Mouse (Mus musculus) c-Kit-positive CD71-negative TER-119-negative erythroid progenitor cells, embryonic 14.5 days (primary cell): ENCODE measurements around the gene Slc36a1.

ENCODE experiments used
- DNase-seq: peaks from one replicate; pipeline ENCODE4 v3.0.0-alpha.2; 2013; ENCODE audit warnings: low read depth

Slc36a1 gene

GRCm38 (mm10) chr11:55209032-55209431, 4.9 kb downstream of the Slc36a1 start:
- DNase-seq = no peak

DNA sequence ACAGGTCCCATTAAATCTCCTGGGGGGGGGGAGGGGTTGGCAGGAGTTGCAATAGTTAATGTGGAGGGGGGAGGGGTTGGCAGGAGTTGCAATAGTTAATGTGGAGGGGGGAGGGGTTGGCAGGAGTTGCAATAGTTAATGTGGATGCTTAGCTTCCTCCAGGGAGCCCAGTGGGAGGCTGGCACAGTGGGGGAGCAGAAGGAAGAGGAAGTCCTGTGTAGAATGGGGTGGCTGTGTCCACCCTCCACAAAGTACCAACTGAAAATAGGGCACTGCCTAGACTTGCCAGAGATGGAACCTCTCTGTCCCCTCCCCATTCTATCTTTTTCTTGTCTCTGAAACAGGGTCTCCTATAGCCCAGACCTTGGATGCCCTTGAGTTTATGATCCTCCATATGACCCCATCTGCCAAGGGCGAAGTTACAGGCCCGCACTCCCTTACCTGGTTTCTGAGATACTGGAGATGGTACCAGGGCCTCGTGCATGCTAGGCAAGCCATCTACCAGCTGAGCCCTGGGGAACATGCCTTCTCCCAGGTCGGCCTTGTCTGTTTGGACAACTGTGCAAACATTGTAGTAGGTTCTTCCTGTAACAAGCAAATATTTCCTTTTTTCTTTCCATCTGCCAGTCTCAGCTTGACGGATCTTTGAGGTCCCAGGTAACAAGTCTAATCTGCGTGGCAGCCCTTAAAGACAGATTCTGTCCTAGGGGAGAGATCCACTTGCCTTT, 5.6 kb downstream of the Slc36a1 start:
- DNase-seq = no peak

DNA sequence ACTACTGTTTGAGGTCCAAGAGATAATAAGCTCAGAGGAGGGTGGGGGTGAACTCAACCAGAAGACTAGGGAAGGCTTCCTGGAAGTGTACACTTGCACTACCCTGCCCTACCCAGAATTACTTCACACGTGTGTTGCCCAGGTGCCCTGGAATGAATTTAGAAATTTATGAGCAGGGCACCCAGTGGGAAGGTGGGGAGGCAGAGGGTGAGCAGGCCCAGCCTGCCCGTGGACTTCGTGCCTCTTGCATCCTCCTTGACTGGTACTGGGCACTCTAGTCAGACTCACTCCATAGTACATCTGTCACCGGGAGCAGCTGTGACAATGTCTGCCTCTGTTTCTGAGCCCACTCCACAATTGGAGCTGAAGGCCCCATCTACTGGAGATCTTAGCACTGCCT, 9.4 kb downstream of the Slc36a1 start:
- no peak for DNase-seq

DNA sequence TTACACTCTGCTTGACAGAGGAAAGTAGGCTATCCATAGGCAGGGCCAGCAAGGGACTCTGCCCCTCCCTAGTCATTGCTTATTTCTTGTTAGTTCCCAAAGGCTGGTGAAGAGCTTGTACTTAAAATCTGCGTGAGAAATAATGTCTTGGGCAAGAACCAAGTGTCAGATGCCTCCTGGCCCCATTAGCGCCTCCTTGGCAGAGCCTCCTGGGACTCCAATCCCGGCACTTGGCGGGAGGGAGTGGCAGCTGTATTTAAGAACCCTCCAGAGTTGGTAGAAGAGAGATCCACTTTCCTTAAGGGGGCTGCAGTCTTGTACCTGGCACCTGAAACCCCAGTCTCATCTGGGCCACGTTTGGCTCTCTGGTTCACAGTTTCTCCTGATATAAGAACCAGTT, 10.0 kb downstream of the Slc36a1 start:
- no peak for DNase-seq

GRCm38 (mm10) chr11:55214978-55215377, 10.8 kb downstream of the Slc36a1 start:
- DNase-seq = no peak

DNA sequence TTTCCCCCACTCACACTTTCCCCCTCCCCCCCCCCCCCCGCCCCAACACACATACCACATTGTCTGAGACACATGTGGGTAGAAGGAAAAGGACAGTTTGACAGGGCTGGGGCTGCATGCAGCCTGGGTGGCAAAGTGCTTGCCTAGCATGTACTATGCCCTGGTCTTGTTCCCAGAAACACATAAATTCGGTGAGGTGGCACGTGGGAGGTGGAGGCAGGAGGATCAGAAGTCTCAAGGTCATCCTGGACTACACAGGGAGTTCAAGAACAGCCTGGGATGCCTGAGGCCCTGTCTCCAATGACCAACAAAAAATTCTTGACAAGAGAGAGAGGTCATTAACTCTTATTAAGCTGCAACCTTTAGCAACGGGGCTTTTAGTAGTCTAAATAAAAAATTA, 11.9 kb downstream of the Slc36a1 start:
- DNase-seq = no peak

GRCm38 (mm10) chr11:55216830-55217229, 12.7 kb downstream of the Slc36a1 start:
- DNase-seq = no peak

DNA sequence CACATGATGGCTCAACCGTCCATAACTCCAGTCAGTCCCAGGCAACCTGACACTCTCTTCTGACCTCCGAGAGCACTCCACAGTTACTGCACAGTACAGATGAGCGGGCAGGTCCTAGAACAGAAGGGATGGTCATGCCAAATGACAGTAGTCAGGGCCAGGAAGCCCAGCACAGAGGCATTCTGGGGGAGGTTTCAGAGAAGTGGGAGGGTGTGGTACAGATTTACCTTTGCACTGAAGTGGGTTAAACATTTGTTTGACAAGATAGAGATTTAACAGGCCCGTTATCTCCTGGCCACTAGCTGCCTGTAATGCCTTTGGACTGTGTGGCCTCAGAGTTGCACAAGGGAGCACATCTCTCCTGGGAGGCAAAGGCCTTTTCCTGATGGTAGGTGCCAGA, 13.3 kb downstream of the Slc36a1 start:
- no peak for DNase-seq

- DNase-seq = no peak
Measured at GRCm38 (mm10) chr11:55217880-55218279, 13.7 kb downstream of the Slc36a1 start.

- DNase-seq = no peak
Measured at GRCm38 (mm10) chr11:55218473-55218872, 14.3 kb downstream of the Slc36a1 start.

- no peak for DNase-seq
Measured at GRCm38 (mm10) chr11:55221306-55221705, 17.2 kb downstream of the Slc36a1 start.

DNA sequence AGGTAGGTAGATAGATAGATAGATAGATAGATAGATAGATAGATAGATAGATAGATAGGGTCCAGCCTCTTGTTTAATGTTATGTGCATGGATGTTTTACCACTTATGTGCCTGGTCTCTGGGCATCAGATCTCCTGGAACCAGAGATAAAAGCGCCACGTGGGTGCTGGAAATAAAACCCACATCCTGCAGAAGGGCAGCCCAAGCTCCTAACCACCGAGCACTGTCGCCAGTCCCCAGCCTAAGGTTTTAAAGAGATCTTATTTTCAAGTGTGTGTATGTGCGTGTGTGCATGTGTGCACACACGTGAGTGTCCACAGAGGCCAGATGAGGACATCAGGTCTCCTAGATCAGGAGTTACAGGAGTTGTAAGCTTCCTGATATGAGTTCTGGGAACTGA, 26.9 kb downstream of the Slc36a1 start:
- no peak for DNase-seq

DNA sequence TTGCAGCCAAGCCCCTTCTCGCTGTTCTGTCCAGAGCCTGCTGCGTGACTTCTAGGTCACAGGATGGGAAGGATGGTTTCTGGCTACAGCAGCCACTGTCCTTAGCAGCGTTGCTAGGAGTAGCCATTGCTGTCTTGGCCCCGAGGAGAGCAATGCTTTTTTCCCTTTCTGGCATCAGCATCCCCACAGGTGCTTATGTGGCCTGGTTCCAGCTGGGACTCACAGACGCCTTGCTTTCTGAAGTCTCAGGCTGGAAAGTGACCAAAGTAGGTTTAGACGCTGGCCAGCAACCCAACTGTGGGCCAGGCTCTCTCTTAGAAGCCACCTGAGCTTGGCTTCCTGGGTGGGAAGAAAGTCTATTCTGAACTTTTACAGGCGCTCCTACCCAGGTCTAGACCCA, 30.1 kb downstream of the Slc36a1 start:
- DNase-seq = no peak

DNA sequence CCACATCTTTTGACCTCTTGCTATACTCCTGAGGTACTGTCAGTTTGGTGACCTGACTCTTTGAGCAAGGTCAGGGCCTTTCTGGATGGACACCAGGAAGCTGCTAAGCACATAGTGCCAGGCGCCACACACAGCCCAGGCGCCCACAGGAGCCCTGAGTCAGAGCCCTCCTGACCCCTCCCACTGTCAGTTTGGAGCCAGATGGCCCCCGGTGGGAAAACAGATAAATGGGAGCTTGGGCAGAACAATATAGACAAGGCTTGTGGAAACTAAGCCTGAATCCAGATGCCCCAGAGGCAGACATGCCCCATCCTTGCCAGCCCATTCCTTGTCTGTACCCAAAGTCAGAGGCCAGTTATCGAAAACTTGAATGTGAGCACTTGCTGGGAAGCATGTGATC, 30.6 kb downstream of the Slc36a1 start:
- DNase-seq = no peak

DNA sequence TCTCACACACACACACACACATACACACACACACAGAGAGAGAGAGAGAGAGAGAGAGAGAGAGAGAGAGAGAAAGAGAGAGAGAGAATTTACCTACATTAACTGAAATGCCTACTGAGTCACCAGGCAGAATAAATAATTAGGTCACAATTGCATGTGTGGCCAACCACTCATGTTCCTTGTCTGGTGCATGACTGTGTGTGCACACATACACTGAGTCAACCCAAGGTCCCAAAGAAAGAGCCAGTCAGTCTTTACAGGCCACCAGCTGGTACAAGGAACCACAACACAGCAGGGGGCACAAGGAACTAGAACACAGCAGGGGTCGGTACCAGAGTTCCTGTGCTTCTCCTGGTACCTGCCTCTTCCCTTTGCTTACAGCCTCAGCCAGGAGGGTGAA, 32.7 kb downstream of the Slc36a1 start:
- no peak for DNase-seq

DNA sequence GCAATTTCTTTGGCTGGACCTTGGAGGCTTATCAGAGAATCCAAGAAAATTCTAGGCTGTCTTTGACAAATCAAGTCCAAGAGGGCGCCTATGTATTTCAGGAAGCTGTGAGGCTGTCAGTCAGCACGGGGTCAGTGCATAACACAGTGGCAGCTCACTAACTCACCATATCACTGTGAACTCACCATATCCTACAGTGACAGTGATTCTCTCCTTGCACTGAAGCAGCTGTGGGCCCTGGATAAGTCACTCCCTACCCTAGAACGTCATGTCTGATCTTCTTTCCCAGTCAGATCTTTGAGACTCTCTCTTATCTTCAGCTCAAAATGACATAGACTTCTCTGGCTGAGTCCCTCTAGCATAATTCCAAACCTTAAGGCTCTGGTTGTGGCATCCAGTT, 35.3 kb downstream of the Slc36a1 start:
- no peak for DNase-seq

- peak; percentile 71 for DNase-seq
Measured at GRCm38 (mm10) chr11:55240556-55240955, 36.4 kb downstream of the Slc36a1 start.

DNA sequence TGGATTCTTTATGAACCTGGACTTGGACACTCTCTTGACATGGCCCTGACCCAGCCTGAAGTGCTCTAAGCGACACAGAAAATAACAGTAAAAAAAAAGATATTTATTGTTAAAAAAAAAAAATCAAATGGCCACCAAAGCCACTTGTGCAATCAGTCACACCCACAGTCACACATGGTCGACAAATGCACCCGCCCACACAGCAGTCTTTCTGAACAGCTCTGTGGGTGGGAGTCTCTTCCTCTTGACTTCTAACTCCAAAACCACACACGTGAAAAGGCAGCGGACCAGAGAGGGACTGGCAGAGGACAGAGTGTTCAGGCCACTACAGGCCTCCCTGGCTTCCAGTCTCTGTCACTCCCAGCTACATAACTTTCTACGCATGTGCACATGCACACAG, 46.4 kb downstream of the Slc36a1 start:
- no peak for DNase-seq

DNA sequence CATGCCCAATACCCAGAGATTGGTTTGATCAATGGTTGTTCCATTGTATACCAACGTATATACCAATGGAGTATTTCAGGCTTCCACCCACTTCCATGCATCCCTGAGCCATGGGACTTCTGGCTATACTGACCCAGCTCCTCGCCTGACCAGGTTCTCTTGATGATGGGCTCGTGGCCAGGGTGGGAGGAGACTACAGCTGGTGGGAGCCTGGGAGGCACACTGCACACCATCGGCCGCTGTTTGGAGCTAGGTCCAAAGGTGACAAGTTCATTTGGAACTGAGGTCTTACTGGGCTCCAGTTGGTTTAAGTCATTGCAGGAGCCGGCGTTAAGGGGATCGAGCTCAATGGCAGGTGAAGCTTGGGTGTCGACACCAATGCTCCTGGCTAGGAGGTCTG, 49.2 kb downstream of the Slc36a1 start:
- DNase-seq = no peak

DNA sequence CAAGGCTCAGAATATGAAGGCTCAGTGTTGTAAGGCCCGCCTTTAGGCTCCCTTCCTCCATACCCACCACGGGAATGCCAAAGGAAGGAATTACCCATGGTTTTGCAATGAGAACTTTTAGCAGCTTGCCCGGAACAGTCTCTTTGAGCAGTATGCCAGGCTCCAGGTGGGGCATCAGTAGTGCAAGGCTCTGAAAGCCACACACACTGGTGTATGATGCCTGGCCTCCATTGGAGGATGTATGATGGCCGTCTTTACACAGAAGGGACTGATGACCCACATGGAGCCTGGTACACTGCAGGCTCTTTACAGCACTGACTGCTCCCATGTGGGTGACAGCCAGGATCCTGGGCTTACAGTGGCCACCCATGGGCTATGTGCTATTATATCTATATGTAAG, 57.0 kb downstream of the Slc36a1 start:
- DNase-seq = no peak

DNA sequence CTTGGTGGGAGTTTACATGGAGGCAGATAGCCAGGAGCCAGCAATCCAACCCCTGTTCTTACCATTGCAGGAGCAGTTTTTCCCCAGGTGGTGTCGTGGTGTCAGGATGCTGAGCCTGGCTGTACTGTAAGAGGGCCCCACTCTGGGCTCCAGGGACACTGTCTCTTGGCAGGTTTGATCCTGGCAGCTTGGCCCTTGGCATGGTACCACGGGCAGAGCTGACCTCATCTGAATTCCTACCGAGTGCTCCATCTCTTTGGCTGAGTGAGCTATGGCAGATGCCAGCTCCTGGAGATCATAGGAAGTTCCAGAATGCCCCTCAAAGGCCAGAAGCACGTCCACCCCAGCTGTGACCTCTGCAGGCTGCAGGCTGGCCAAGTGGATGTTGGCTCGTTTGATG, 57.9 kb downstream of the Slc36a1 start:
- DNase-seq = no peak

- no peak for DNase-seq
Measured at GRCm38 (mm10) chr11:55264318-55264717, 60.2 kb downstream of the Slc36a1 start.

DNA sequence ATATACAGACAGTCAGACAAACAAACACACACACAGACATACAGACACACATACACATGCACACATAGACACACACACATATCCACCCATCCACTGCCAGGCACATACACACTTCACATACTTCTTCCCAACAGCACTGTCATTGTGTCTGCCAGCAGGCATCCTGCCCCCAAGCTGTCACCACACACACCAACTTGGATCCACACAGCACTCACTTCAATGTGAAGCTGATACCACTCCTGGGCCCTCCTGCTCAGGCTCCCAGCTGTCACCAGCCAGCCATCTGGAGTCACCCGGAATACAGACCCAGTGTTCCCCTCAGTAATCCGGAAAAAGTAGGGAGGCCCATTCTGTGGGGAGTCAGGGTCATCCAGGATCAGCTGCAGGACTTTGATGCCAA, 61.5 kb downstream of the Slc36a1 start:
- DNase-seq = no peak

GRCm38 (mm10) chr11:55268580-55268979, 64.4 kb downstream of the Slc36a1 start:
- DNase-seq = no peak

GRCm38 (mm10) chr11:55274756-55275155, 70.6 kb downstream of the Slc36a1 start:
- no peak for DNase-seq
